Mouse (Mus musculus) heart, embryonic 12.5 days (tissue): Measurements from ENCODE around the gene Krtap11-1. TPM values are rescaled to one million over a fixed set of nuclear protein-coding genes. Genes with fewer than 3 reads are reported as not detected.

Experiments
- ATAC-seq: fragments of 200-750 bp; cut with Nextera tagmentation; 2 replicates; pipeline ENCODE4 v1.8.0; 2017; ENCODE audit warnings: moderate TSS enrichment, moderate library complexity; ENCODE audit not compliant: insufficient number of reproducible peaks, low FRiP score
- H3K27ac ChIP-seq: fragments of 300-500 bp; sonication (generic); 2 replicates; pipeline ENCODE4 v1.5.1; 2016; ENCODE audit warnings: mild to moderate bottlenecking, moderate library complexity; ENCODE audit not compliant: poor library complexity, severe bottlenecking
- H3K27me3 ChIP-seq: fragments of 300-500 bp; sonication (generic); replicated peaks from 2 replicates; pipeline ENCODE4 v1.6.1; 2016; ENCODE audit warnings: mild to moderate bottlenecking, moderate library complexity
- H3K36me3 ChIP-seq: fragments of 300-500 bp; sonication (generic); 2 replicates; pipeline ENCODE4 v1.6.1; 2016; ENCODE audit warnings: mild to moderate bottlenecking, moderate library complexity
- H3K4me1 ChIP-seq: fragments of 300-500 bp; sonication (generic); replicated peaks from 2 replicates; pipeline ENCODE4 v1.6.1; 2016; ENCODE audit warnings: mild to moderate bottlenecking
- H3K4me2 ChIP-seq: fragments of 300-500 bp; sonication (generic); 2 replicates; pipeline ENCODE4 v1.6.1; 2016; ENCODE audit warnings: mild to moderate bottlenecking, moderate library complexity
- H3K4me3 ChIP-seq: fragments of 300-500 bp; sonication (generic); 2 replicates; pipeline ENCODE4 v1.5.1; 2016; ENCODE audit warnings: mild to moderate bottlenecking
- H3K9ac ChIP-seq: fragments of 300-500 bp; sonication (generic); 2 replicates; pipeline ENCODE4 v1.6.1; 2016; ENCODE audit warnings: mild to moderate bottlenecking, moderate library complexity
- H3K9me3 ChIP-seq: fragments of 300-500 bp; sonication (generic); replicated peaks from 2 replicates; pipeline ENCODE4 v1.6.1; 2016; ENCODE audit warnings: mild to moderate bottlenecking, moderate library complexity
- WGBS: fragments of 180-500 bp; shearing (Covaris S2); methylation state at CpG from one replicate; pipeline ENCODE4 v1.1.7; 2016; 5-methylcytosine and 5-hydroxymethylcytosine counted together
- polyA plus RNA-seq: library from polyadenylated mRNA; unstranded; fragments of >200 nt; fragmentation: Nextera tagmentation; extraction: Ambion mirVana; gene quantifications from 2 replicates; pipeline ENCODE4 v1.2.1, GENCODE M21; 2016

The Krtap11-1 gene
- polyA plus RNA-seq: not detected in 2 replicates

- no peak within 1 kb of the TSS for H3K4me3 ChIP-seq
- H3K4me1 ChIP-seq: peaks cover 7% of the 10 kb centered on the region; the same call in 1 of the 2 replicates
- no peaks in the 10 kb centered on the region for H3K36me3 ChIP-seq
- ATAC-seq: no peak
- WGBS: 83% methylated on average over 5 of the region's 5 CpGs
- H3K27ac ChIP-seq: no peak within 1 kb of the TSS
- no peaks in the 10 kb centered on the region for H3K27me3 ChIP-seq
- H3K9ac ChIP-seq: no peak within 1 kb of the TSS
- H3K9me3 ChIP-seq: no peaks in the 10 kb centered on the region
- no peak within 1 kb of the TSS for H3K4me2 ChIP-seq
These were observed at the start of gene Krtap11-1 for GRCm38 (mm10) chr16:89571083-89571482. Krtap11-1 (minus strand) TSS chr16:89571183.

DNA sequence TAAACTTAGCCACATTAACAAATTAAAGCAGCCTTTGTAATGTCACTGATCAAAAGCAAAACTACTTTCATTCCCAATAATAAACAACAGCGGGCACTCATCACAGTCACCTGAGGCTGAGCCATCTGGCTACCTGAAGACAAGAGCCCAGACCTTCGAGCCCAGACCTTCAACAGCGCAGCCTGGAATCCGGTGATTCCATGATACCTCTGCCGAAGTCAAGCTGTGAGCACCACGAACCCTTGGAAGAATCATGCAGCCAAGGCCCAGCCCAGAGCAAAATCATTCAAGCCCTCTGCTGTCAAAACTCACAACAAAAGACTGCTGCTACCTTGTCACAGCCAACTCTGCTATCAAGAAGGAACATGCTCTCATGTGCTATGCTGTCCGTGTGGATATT lies 47.2 kb upstream of the Krtap11-1 start:
- Histone ChIP-seq H3K9ac (no peak overlapping the region), H3K27ac (no peak overlapping the region), H3K4me1 (no peaks in the 10 kb centered on the region), H3K36me3 (no peaks in the 10 kb centered on the region), H3K27me3 (no peaks in the 10 kb centered on the region), H3K9me3 (no peaks in the 10 kb centered on the region; the same call in 1 of the 2 replicates), H3K4me2 (no peak overlapping the region), H3K4me3 (no peak overlapping the region)
- WGBS: 87% methylated on average over 7 of the region's 7 CpGs
- ATAC-seq: no peak

DNA sequence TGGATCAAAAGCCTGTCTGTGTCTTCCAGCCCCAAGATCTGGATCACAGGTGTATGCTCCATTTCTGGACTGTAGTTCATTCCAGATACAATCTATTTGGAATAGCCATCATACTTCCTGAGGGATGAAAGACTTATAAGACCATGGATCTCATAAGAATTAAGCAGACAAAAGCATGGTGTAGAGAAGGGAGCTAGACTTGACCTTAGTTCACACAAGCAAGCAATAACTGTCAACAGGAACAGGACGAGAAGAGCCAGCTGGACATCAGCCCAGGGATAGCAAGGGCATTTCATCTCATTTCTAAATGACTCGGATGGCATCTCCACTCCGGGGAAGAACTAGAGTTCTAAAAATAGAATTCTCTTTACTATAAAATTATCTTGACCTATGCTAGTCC lies 46.3 kb upstream of the Krtap11-1 start:
- Histone ChIP-seq H3K9me3 (no peaks in the 10 kb centered on the region; the same call in 1 of the 2 replicates), H3K4me2 (no peak overlapping the region), H3K36me3 (no peaks in the 10 kb centered on the region), H3K4me3 (no peak overlapping the region), H3K27me3 (no peaks in the 10 kb centered on the region), H3K9ac (no peak overlapping the region), H3K27ac (no peak overlapping the region), H3K4me1 (no peaks in the 10 kb centered on the region)
- 30% methylated on average over 3 of the region's 3 CpGs for WGBS
- no peak for ATAC-seq

DNA sequence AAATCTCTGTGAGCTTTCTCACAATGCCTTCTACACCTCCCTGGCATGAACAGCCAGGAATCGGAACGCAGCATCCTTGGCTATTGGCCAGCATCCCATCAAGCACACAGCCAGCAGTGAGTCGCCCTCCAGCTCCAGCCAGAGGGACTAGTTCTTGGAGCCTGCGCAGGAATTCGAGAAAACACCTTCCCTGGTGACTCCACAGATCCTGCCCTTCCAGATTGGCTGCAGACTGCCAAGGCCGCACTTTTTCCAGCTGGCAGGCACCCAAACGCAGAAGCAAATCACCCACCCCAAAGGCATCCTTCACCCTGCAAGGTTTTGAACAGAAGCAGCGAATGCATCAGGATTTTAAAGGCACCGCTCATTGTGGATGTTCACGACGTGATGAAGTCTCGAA lies 42.7 kb upstream of the Krtap11-1 start:
- WGBS: 74% methylated on average over 12 of the region's 12 CpGs
- H3K9me3 ChIP-seq: 0 out of 2 replicates have a peak, but pooled peaks cover 3% of the 10 kb centered on the region
- no peaks in the 10 kb centered on the region for H3K27me3 ChIP-seq
- no peak overlapping the region for H3K4me3 ChIP-seq
- no peak for ATAC-seq
- no peaks in the 10 kb centered on the region for H3K36me3 ChIP-seq
- no peaks in the 10 kb centered on the region for H3K4me1 ChIP-seq
- H3K9ac ChIP-seq: no peak overlapping the region
- no peak overlapping the region for H3K4me2 ChIP-seq
- H3K27ac ChIP-seq: no peak overlapping the region

DNA sequence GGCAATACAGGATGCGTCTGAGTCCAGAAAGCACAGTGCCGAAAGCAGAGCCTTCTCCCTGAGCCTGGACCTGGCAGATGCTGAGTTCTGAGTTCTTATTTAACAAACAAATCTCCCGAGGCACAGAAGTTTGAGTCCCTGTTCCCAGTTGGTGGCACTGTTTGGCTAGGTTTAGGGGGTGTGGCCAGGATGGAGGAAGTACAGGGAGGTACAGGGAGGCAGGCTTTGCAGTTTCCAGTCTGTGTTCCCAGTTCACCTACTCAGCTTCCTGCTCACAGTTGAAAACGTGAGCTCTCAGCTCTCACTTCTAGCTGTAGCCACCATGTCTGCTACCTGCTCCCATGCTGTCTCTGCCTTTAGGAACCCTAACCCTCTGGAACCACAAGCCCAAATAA lies 37.8 kb upstream of the Krtap11-1 start:
- Histone ChIP-seq H3K27me3 (no peaks in the 10 kb centered on the region), H3K4me2 (no peak overlapping the region), H3K9ac (no peak overlapping the region), H3K27ac (no peak overlapping the region), H3K36me3 (no peaks in the 10 kb centered on the region), H3K4me3 (no peak overlapping the region), H3K4me1 (no peaks in the 10 kb centered on the region), H3K9me3 (0 out of 2 replicates have a peak, but pooled peaks cover 5% of the 10 kb centered on the region)
- WGBS: 67% methylated on average over 4 of the region's 4 CpGs
- ATAC-seq: no peak

GRCm38 (mm10) chr16:89608161-89608790 lies 37.3 kb upstream of the Krtap11-1 start:
- 83% methylated on average over 12 of the region's 12 CpGs for WGBS
- Histone ChIP-seq H3K27ac (no peak overlapping the region), H3K36me3 (no peaks in the 10 kb centered on the region), H3K4me3 (no peak overlapping the region), H3K27me3 (no peaks in the 10 kb centered on the region), H3K4me1 (no peaks in the 10 kb centered on the region), H3K4me2 (no peak overlapping the region), H3K9me3 (0 out of 2 replicates have a peak, but pooled peaks cover 5% of the 10 kb centered on the region), H3K9ac (no peak overlapping the region)
- no peak for ATAC-seq

- ATAC-seq: no peak
- H3K9ac ChIP-seq: no peak overlapping the region
- H3K27ac ChIP-seq: no peak overlapping the region
- no peak overlapping the region for H3K4me2 ChIP-seq
- H3K4me3 ChIP-seq: no peak overlapping the region
- H3K9me3 ChIP-seq: 0 out of 2 replicates have a peak, but pooled peaks cover 5% of the 10 kb centered on the region
- WGBS: 81% methylated on average over 3 of the region's 3 CpGs
- no peaks in the 10 kb centered on the region for H3K36me3 ChIP-seq
- H3K27me3 ChIP-seq: no peaks in the 10 kb centered on the region
- no peaks in the 10 kb centered on the region for H3K4me1 ChIP-seq
These were observed 36.0 kb upstream of the Krtap11-1 start for GRCm38 (mm10) chr16:89606951-89607350.

GRCm38 (mm10) chr16:89587209-89587608 lies 16.2 kb upstream of the Krtap11-1 start:
- 49% methylated on average over 3 of the region's 3 CpGs for WGBS
- peaks cover 15% of the 10 kb centered on the region for H3K4me1 ChIP-seq
- no peaks in the 10 kb centered on the region for H3K27me3 ChIP-seq
- peaks cover 5% of the 10 kb centered on the region; the same call in 1 of the 2 replicates for H3K9me3 ChIP-seq
- no peak overlapping the region for H3K4me3 ChIP-seq
- no peak overlapping the region for H3K9ac ChIP-seq
- ATAC-seq: no peak
- no peak overlapping the region for H3K4me2 ChIP-seq
- H3K36me3 ChIP-seq: no peaks in the 10 kb centered on the region
- no peak overlapping the region for H3K27ac ChIP-seq

DNA sequence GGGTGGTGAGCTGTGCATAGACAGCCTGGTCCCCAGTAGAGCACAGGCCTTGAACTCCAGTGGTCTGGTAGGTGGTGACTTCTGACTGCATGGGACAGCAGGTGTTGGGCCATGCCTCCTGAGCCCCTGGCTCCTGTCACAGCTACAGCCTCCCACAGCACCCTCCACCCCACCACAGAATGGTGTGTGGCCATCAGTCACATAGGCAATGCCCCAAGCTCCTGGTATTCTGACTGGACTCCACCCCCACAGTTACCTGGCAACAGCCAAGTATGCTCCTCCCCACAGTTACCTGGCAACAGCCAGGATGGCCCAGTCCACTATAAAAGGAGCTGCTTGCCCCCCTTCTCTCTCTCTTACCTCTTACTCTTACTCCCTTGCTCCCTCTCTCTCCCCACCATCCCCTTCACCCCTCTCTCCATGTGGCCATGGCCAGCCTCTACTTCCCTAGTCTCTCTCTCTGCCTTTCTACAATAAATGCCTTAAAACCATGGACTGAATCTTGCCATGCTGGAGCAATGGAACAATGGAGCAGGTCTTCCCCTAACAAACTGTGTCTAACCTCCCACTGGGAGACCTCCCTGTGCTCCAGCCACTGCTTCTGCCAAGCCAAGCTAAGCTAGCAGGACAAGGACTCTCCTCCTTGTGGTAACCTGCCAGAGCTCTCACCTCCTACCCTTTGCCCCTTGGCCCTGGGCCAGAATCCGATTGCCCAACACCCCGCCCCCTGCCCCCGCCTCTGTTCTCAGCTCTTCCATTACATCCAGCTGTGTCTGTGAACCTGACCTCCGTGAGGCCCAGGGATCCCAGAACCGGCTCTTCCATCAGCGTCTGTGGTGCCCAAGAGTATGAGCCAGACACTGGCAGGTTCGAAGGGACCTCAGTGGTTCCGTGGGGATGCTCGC lies 14.9 kb upstream of the Krtap11-1 start:
- Histone ChIP-seq H3K4me2 (no peak overlapping the region), H3K4me3 (no peak overlapping the region), H3K27ac (no peak overlapping the region), H3K9ac (no peak overlapping the region), H3K36me3 (no peaks in the 10 kb centered on the region), H3K4me1 (peaks cover 15% of the 10 kb centered on the region), H3K9me3 (no peaks in the 10 kb centered on the region), H3K27me3 (no peaks in the 10 kb centered on the region)
- 64% methylated on average over 9 of the region's 9 CpGs for WGBS
- ATAC-seq: 0 out of 2 replicates have a peak, but pooled peaks have one; percentile 6

- Histone ChIP-seq H3K4me2 (no peak overlapping the region), H3K4me3 (no peak overlapping the region), H3K9me3 (no peaks in the 10 kb centered on the region), H3K27ac (no peak overlapping the region), H3K36me3 (no peaks in the 10 kb centered on the region), H3K27me3 (no peaks in the 10 kb centered on the region), H3K4me1 (peaks cover 7% of the 10 kb centered on the region; the same call in 1 of the 2 replicates), H3K9ac (no peak overlapping the region)
- 84% methylated on average over 2 of the region's 2 CpGs for WGBS
- no peak for ATAC-seq
These were observed 10.7 kb upstream of the Krtap11-1 start for GRCm38 (mm10) chr16:89581658-89582057.

DNA sequence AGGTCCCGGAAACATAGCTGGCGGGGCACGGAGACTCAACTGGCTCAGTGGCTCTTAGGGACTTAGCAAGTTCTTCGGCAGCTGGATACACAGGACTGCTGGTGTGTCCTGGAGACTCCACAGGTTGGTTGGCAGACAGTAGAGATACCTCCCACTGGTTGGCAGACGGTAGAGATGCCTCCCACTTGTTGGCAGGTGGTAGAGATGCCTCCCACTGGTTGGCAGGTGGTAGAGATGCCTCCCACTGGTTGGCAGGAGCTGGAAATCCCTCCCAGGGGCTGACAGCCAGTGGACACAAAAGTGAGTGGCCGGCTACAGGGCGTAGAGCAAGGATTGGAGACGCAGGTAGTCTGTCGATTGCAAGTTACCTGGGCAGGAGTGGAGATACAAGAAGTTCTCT lies 467 bp downstream of the Krtap11-1 start:
- Histone ChIP-seq H3K9me3 (no peaks in the 10 kb centered on the region), H3K4me1 (peaks cover 7% of the 10 kb centered on the region; the same call in 1 of the 2 replicates), H3K4me3 (no peak overlapping the region), H3K27me3 (no peaks in the 10 kb centered on the region), H3K36me3 (no peaks in the 10 kb centered on the region), H3K4me2 (no peak overlapping the region), H3K27ac (no peak overlapping the region), H3K9ac (no peak overlapping the region)
- no peak for ATAC-seq
- WGBS: 85% methylated on average over 9 of the region's 9 CpGs
